Mouse (Mus musculus): ENCODE results near the gene Rin2.

DNA sequence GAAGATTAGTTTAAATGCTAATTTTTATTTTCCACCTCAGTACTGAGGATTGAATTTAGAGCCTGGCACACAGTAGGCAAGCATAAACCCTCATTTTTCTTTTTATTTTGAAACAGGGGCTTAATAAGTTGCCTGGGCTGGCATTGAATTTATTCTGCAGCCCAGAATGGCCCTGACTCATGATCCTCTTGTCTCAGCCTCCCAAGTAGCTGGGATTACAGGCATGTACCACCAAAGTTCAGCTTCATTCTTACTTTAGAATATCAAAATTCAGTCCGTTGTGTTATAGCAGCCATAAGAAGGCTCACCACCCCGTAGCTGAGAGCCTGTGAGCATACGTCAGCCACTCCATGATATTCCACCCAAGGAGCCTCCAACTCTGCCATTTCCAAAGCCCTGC, 191.2 kb downstream of the Rin2 start:
- no peak for TF ChIP-seq CTCF (IDR thresholded peaks at IDR 0.05; ENCODE audit: extremely low read depth, insufficient read length, insufficient replicate concordance, low read depth, low read length)
- TF ChIP-seq POLR2A (IDR thresholded peaks at IDR 0.05; ENCODE audit: low read depth, low read length): no peak

All from small intestine, adult 2 months (tissue).